ENCODE assay signal across 33 mouse cellular contexts in the genomic region with DNA sequence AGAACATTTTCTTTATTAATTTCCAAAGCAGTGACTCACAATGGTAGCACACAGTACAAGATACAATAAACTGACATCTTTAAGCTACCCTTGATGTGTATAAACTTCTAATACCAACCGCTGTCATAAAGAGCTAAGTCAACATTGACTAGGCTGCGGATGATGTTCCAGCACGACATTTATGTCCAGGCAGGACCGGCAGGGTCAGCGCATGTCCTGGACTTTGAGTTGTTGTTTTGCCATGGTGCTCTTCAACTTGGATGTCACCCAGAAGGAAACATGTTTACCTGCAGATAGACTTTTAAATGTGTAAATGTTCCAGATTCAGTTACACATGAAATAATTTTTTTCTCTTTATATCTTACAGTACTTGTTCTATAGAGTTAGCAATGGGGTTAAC.
"Had no signal": no experiment of that assay in that cellular context is flagged by ENCODE, and none has a peak within 500 bp of the region (broad histone marks: within the 10 kb centered on the region; RNA-seq: fewer than 3 reads in every experiment).

No protein-coding gene starts in this region.

- H3K4me1 ChIP-seq: heart, embryonic 10.5 days; heart, embryonic 12.5 days; heart, embryonic 13.5 days; heart, embryonic 15.5 days; hindbrain, embryonic 10.5 days; hindbrain, embryonic 12.5 days; hindbrain, embryonic 13.5 days; hindbrain, embryonic 15.5 days; intestine, embryonic 15.5 days; kidney, embryonic 15.5 days had no signal

- ATAC-seq: hindbrain, embryonic 16.5 days; hindbrain, postnatal 0 days; inflammation-experienced regulatory T-cells, adult 6 months; intestine, embryonic 15.5 days; intestine, embryonic 16.5 days; intestine, postnatal 0 days had no signal

- H3K4me3 ChIP-seq: heart, adult 2 months; heart, embryonic 10.5 days; heart, embryonic 12.5 days; heart, embryonic 13.5 days; heart, embryonic 15.5 days; hindbrain, embryonic 10.5 days; hindbrain, embryonic 12.5 days; hindbrain, embryonic 13.5 days; hindbrain, embryonic 15.5 days; intestine, embryonic 15.5 days; kidney, embryonic 15.5 days; layer of hippocampus, adult 2 months had no signal

- H3K36me3 ChIP-seq: heart, embryonic 10.5 days; heart, embryonic 12.5 days; heart, embryonic 13.5 days; heart, embryonic 15.5 days; hindbrain, embryonic 10.5 days; hindbrain, embryonic 12.5 days; hindbrain, embryonic 13.5 days; hindbrain, embryonic 15.5 days; intestine, embryonic 15.5 days; kidney, embryonic 15.5 days had no signal

- H3K9ac ChIP-seq: heart, embryonic 12.5 days; heart, embryonic 13.5 days; heart, embryonic 15.5 days; hindbrain, embryonic 12.5 days; hindbrain, embryonic 13.5 days; hindbrain, embryonic 14.5 days; hindbrain, embryonic 15.5 days; intestine, embryonic 15.5 days; kidney, embryonic 15.5 days had no signal

- H3K27me3 ChIP-seq: heart, embryonic 12.5 days; heart, embryonic 13.5 days; heart, embryonic 15.5 days; hindbrain, embryonic 12.5 days; hindbrain, embryonic 13.5 days; hindbrain, embryonic 15.5 days; intestine, embryonic 15.5 days; kidney, embryonic 15.5 days had no signal

- DNase-seq: heart, adult 18-20 months; heart, adult 2 months; heart, postnatal 10 days; heart, postnatal 14 days; heart, postnatal 36 days; heart, postnatal 4 days; kidney, adult 11 months; kidney, adult 8-10 months; kidney, postnatal 10 days; kidney, postnatal 14 days; kidney, postnatal 25 days; kidney, postnatal 4 days; layer of hippocampus, adult 9-11 months; layer of hippocampus, postnatal 36 days had no signal

- H3K4me2 ChIP-seq: heart, embryonic 11.5 days; heart, embryonic 12.5 days; heart, embryonic 13.5 days; heart, embryonic 15.5 days; hindbrain, embryonic 12.5 days; hindbrain, embryonic 13.5 days; hindbrain, embryonic 14.5 days; hindbrain, embryonic 15.5 days; intestine, embryonic 15.5 days; kidney, embryonic 15.5 days had no signal

- H3K9me3 ChIP-seq: heart, embryonic 10.5 days; heart, embryonic 12.5 days; heart, embryonic 15.5 days; hindbrain, embryonic 10.5 days; hindbrain, embryonic 12.5 days; hindbrain, embryonic 13.5 days; hindbrain, embryonic 15.5 days; intestine, embryonic 15.5 days; kidney, embryonic 15.5 days had no signal

- H3K27ac ChIP-seq: heart, adult 2 months; heart, embryonic 10.5 days; heart, embryonic 13.5 days; heart, embryonic 15.5 days; hindbrain, embryonic 10.5 days; hindbrain, embryonic 12.5 days; hindbrain, embryonic 13.5 days; hindbrain, embryonic 14.5 days; hindbrain, embryonic 15.5 days; hindbrain, postnatal 0 days; intestine, embryonic 15.5 days; kidney, embryonic 15.5 days; kidney, postnatal 0 days; layer of hippocampus, adult 2 months had no signal
